Mouse (Mus musculus) brain, embryonic 14.5 days (tissue): ENCODE results near the gene Parva.

ENCODE experiments used
- CTCF ChIP-seq: fragments of 200-500 bp; IDR thresholded peaks from 2 replicates; pipeline ENCODE4 v1.5.1; 2012; ENCODE audit warnings: inconsistent platforms, mild to moderate bottlenecking, moderate library complexity, borderline replicate concordance; ENCODE audit not compliant: insufficient read depth, insufficient read length; ENCODE audit errors: extremely low read depth
- POLR2A ChIP-seq: fragments of 200-500 bp; IDR thresholded peaks from 2 replicates; pipeline ENCODE4 v1.6.1; 2012; ENCODE audit warnings: mild to moderate bottlenecking, inconsistent platforms, borderline replicate concordance; ENCODE audit not compliant: poor library complexity, insufficient read depth, insufficient read length, severe bottlenecking; ENCODE audit errors: extremely low read depth

DNA sequence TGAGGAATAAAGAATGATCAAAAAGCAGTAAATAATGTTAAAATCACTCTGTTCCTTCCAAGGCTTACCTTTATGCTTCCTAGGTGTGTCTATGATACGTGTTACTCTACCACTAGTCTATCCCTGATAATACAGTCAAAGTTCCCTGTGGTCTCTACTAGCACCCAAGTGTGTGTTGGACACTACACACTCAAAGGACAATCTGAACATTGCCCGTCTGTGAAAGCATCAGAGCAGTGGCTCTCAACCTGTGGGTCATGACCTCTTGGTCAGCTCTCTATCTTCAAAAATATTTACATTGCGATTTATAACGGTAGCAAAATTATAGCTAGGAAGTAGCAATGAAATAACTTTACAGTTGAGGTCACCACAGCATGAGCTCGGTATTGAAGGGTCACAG, 39.4 kb upstream of the Parva start:
- TF ChIP-seq POLR2A (no peak), CTCF (no peak)
